Mouse (Mus musculus) erythroid progenitor cell, adult 5-6 weeks (primary cell): ENCODE data around the gene Cald1. TPM values are rescaled to one million over a fixed set of nuclear protein-coding genes. Genes with fewer than 3 reads are reported as not detected.

Experiments
- ATAC-seq: replicated peaks from 2 replicates; pipeline ENCODE4 v1.8.0; 2016; ENCODE audit warnings: moderate number of reproducible peaks, mild to moderate bottlenecking, moderate TSS enrichment, inconsistent platforms; ENCODE audit not compliant: poor library complexity, low FRiP score, severe bottlenecking
- total RNA-seq, 2 experiments: library from RNA; stranded (forward) in 1 of 2; stranded (reverse) in 1 of 2; fragments of 150-400 nt in 1 of 2; fragments of 186-747, 209-891 nt in 1 of 2; gene quantifications; 2 replicates each; pipeline versions ENCODE4 v1.2.3 to v1.2.4; 2015 to 2017; ENCODE audit warnings: low replicate concordance in 2 of 2

Cald1 gene
- total RNA-seq (2015; ENCODE audit: low replicate concordance) (1.8 and 4.2 TPM in 2 replicates), total RNA-seq (2017; ENCODE audit: low replicate concordance) (2.0 and 2.6 TPM in 2 replicates)

- ATAC-seq: no peak
Observed at GRCm38 (mm10) chr6:34598121-34599065, at the start of gene Cald1. Gene Cald1, plus strand, starts transcription at chr6:34598500.

GRCm38 (mm10) chr6:34549017-34549416 is 49.3 kb upstream of the Cald1 start:
- no peak for ATAC-seq

GRCm38 (mm10) chr6:34552489-34553157 is 45.7 kb upstream of the Cald1 start:
- ATAC-seq: no peak

- ATAC-seq: no peak
Observed at GRCm38 (mm10) chr6:34554291-34554997, 43.9 kb upstream of the Cald1 start.

- no peak for ATAC-seq
Observed at GRCm38 (mm10) chr6:34559521-34559920, 38.8 kb upstream of the Cald1 start.

- no peak for ATAC-seq
Observed at GRCm38 (mm10) chr6:34565176-34565880, 33.0 kb upstream of the Cald1 start.

GRCm38 (mm10) chr6:34567298-34567697 is 31.0 kb upstream of the Cald1 start:
- ATAC-seq: no peak

- ATAC-seq: no peak
Observed at GRCm38 (mm10) chr6:34579504-34580068, 18.7 kb upstream of the Cald1 start.

GRCm38 (mm10) chr6:34583365-34583764 is 14.9 kb upstream of the Cald1 start:
- no peak for ATAC-seq

- no peak for ATAC-seq
Observed at GRCm38 (mm10) chr6:34588066-34588465, 10.2 kb upstream of the Cald1 start.

- ATAC-seq: no peak
Observed at GRCm38 (mm10) chr6:34590716-34591115, 7.6 kb upstream of the Cald1 start.

- ATAC-seq: no peak
Observed at GRCm38 (mm10) chr6:34593353-34593752, 4.9 kb upstream of the Cald1 start.

- ATAC-seq: no peak
Observed at GRCm38 (mm10) chr6:34597316-34597715, 984 bp upstream of the Cald1 start.

- no peak for ATAC-seq
Observed at GRCm38 (mm10) chr6:34599171-34599570, 871 bp downstream of the Cald1 start.

GRCm38 (mm10) chr6:34599631-34600111 is 1.4 kb downstream of the Cald1 start:
- no peak for ATAC-seq

GRCm38 (mm10) chr6:34600850-34601249 is 2.5 kb downstream of the Cald1 start:
- no peak for ATAC-seq

- no peak for ATAC-seq
Observed at GRCm38 (mm10) chr6:34602091-34602490, 3.8 kb downstream of the Cald1 start.

GRCm38 (mm10) chr6:34606407-34606806 is 8.1 kb downstream of the Cald1 start:
- ATAC-seq: no peak

GRCm38 (mm10) chr6:34608603-34609002 is 10.3 kb downstream of the Cald1 start:
- ATAC-seq: no peak
